Mouse (Mus musculus) forebrain, embryonic 14.5 days (tissue): ENCODE results near the gene Rgs6. TPM values are rescaled to one million over a fixed set of nuclear protein-coding genes. Genes with fewer than 3 reads are reported as not detected.

Experiments
- ATAC-seq: fragments of 200-750 bp; cut with Nextera tagmentation; 2 replicates; pipeline ENCODE4 v1.8.0; 2017; ENCODE audit warnings: mild to moderate bottlenecking, moderate library complexity
- DNase-seq: peaks from one replicate; pipeline ENCODE4 v3.0.0-alpha.2; 2015; ENCODE audit warnings: low spot score
- H3K27ac ChIP-seq: fragments of 300-500 bp; sonication (generic); 2 replicates; pipeline ENCODE4 v1.5.1; 2014; ENCODE audit warnings: low read depth, mild to moderate bottlenecking, control low read depth, low read length, moderate library complexity
- H3K27me3 ChIP-seq: fragments of 300-500 bp; sonication (generic); replicated peaks from 2 replicates; pipeline ENCODE4 v1.6.1; 2014; ENCODE audit warnings: low read length, control low read depth, mixed read lengths; ENCODE audit not compliant: control insufficient read depth, insufficient read depth
- H3K36me3 ChIP-seq: fragments of 300-500 bp; sonication (generic); 2 replicates; pipeline ENCODE4 v1.6.1; 2014; ENCODE audit warnings: low read length, control low read depth; ENCODE audit not compliant: control insufficient read depth, insufficient read depth
- H3K4me1 ChIP-seq: fragments of 300-500 bp; sonication (generic); 2 replicates; pipeline ENCODE4 v1.6.1; 2014; ENCODE audit warnings: antibody characterized with exemption, low read length, control low read depth; ENCODE audit not compliant: control insufficient read depth, insufficient read depth
- H3K4me2 ChIP-seq: fragments of 300-500 bp; sonication (generic); 2 replicates; pipeline ENCODE4 v1.6.1; 2014; ENCODE audit warnings: mild to moderate bottlenecking, control low read depth, low read length
- H3K4me3 ChIP-seq: fragments of 300-500 bp; sonication (generic); 2 replicates; pipeline ENCODE4 v1.5.1; 2014; ENCODE audit warnings: low read depth, low read length, control low read depth
- H3K9ac ChIP-seq: fragments of 300-500 bp; sonication (generic); 2 replicates; pipeline ENCODE4 v1.6.1; 2014; ENCODE audit warnings: mild to moderate bottlenecking, low read length, control low read depth, moderate library complexity
- H3K9me3 ChIP-seq: fragments of 300-500 bp; sonication (generic); replicated peaks from 2 replicates; pipeline ENCODE4 v1.6.1; 2016; ENCODE audit warnings: low read length, control low read depth, mixed read lengths; ENCODE audit not compliant: control insufficient read depth
- WGBS: fragments of 180-500 bp; shearing (Covaris S2); extraction: QIAGEN DNeasy Blood & Tissue Kit; methylation state at CpG from one replicate; pipeline ENCODE4 v1.1.7; 2014; 5-methylcytosine and 5-hydroxymethylcytosine counted together
- polyA plus RNA-seq: library from polyadenylated mRNA; unstranded; fragments of >200 nt; fragmentation: Nextera tagmentation; extraction: Ambion mirVana; gene quantifications from 2 replicates; pipeline ENCODE4 v1.2.1, GENCODE M21; 2014

Gene Rgs6
- polyA plus RNA-seq, 1 experiment from 2014 or later = 5.0 TPM

DNA sequence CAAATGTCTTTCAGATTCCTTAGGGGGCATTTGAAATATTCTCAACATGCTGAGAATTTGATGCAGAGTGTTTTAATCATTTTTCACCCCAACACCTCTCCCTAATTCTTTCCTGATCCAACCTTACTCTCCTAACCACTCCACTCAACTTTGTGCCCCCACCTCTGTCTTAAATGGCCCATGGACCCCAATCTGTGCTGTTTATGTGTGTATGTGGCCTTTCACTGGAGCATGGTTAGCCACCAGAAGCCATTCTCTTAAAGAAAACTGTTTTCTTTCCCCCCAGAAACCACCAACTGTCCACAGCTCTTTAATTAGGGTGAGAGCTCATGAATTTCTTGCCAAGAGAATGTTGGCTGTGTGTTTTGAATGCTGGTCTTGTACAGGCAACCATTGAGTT, 122.3 kb downstream of the Rgs6 start:
- no peaks in the 10 kb centered on the region for H3K27me3 ChIP-seq
- H3K4me3 ChIP-seq = no peak overlapping the region
- H3K4me1 ChIP-seq = no peaks in the 10 kb centered on the region
- H3K4me2 ChIP-seq = no peak overlapping the region
- no peak for DNase-seq
- H3K9me3 ChIP-seq = no peaks in the 10 kb centered on the region
- no peaks in the 10 kb centered on the region for H3K36me3 ChIP-seq
- ATAC-seq = no peak
- H3K9ac ChIP-seq = no peak overlapping the region
- H3K27ac ChIP-seq = no peak overlapping the region

DNA sequence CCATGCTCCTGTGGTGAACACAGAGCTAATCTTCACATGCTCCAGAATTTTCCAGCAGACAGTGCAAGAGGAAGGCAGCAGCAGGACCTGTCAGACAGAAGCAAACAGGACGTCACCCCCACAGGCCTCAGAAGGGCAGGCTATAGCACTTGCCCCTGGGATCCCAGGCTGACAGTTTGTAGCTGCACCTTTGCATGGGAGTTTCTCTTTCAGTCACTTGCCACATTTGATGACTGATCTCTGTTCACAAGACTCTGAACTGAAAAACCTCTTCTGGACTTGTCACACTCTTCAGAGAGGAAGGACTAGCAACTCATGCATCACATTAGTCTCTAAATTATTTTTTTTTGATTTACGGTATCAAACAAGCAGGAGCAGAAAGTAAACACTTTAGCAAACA, 126.2 kb downstream of the Rgs6 start:
- ATAC-seq = no peak
- Histone ChIP-seq H3K9me3 (no peaks in the 10 kb centered on the region), H3K4me2 (no peak overlapping the region), H3K27me3 (no peaks in the 10 kb centered on the region), H3K4me3 (no peak overlapping the region), H3K4me1 (no peaks in the 10 kb centered on the region), H3K27ac (no peak overlapping the region), H3K9ac (no peak overlapping the region), H3K36me3 (no peaks in the 10 kb centered on the region)
- no peak for DNase-seq
- 75% methylated on average over 2 of the region's 2 CpGs for WGBS

- no peak overlapping the region for H3K4me2 ChIP-seq
- no peaks in the 10 kb centered on the region for H3K9me3 ChIP-seq
- ATAC-seq (no peak), DNase-seq (no peak)
- H3K9ac ChIP-seq = no peak overlapping the region
- no peak overlapping the region for H3K27ac ChIP-seq
- H3K36me3 ChIP-seq = no peaks in the 10 kb centered on the region
- no peak overlapping the region for H3K4me3 ChIP-seq
- H3K27me3 ChIP-seq = no peaks in the 10 kb centered on the region
- no peaks in the 10 kb centered on the region for H3K4me1 ChIP-seq
- WGBS = 92% methylated on average over 8 of the region's 8 CpGs
Measured at GRCm38 (mm10) chr12:82723017-82723540, 135.0 kb downstream of the Rgs6 start.

GRCm38 (mm10) chr12:82726255-82726654, 138.2 kb downstream of the Rgs6 start:
- no peaks in the 10 kb centered on the region for H3K9me3 ChIP-seq
- no peak overlapping the region for H3K4me2 ChIP-seq
- H3K4me1 ChIP-seq = no peaks in the 10 kb centered on the region
- WGBS = 72% methylated on average over 4 of the region's 4 CpGs
- no peaks in the 10 kb centered on the region for H3K27me3 ChIP-seq
- no peak overlapping the region for H3K4me3 ChIP-seq
- no peak overlapping the region for H3K9ac ChIP-seq
- ATAC-seq (no peak), DNase-seq (peak; percentile 41)
- H3K27ac ChIP-seq = no peak overlapping the region
- H3K36me3 ChIP-seq = no peaks in the 10 kb centered on the region

DNA sequence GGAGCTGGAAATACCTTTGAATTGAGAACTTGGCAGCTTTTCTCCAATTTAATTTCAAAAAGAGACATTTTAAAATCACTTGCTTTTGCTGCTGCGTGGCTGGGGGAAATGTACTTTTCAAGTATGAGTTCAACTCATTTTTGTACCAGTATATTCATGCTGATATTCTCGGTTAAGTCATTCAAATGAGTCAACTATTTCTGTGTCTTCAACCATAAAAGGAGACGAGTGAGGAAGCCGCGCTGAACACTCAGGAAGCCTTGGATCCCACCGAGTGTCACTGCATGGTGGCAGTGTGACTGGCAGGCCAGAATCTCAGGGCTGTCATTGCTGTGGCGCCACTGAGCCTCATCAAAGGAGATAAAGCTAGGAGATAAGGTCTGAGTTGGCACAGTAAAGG, 143.5 kb downstream of the Rgs6 start:
- no peaks in the 10 kb centered on the region for H3K36me3 ChIP-seq
- no peaks in the 10 kb centered on the region for H3K9me3 ChIP-seq
- H3K9ac ChIP-seq = no peak overlapping the region
- H3K4me3 ChIP-seq = no peak overlapping the region
- no peaks in the 10 kb centered on the region for H3K4me1 ChIP-seq
- H3K27me3 ChIP-seq = no peaks in the 10 kb centered on the region
- no peak overlapping the region for H3K27ac ChIP-seq
- ATAC-seq (no peak), DNase-seq (no peak)
- WGBS = 85% methylated on average over 7 of the region's 7 CpGs
- no peak overlapping the region for H3K4me2 ChIP-seq

DNA sequence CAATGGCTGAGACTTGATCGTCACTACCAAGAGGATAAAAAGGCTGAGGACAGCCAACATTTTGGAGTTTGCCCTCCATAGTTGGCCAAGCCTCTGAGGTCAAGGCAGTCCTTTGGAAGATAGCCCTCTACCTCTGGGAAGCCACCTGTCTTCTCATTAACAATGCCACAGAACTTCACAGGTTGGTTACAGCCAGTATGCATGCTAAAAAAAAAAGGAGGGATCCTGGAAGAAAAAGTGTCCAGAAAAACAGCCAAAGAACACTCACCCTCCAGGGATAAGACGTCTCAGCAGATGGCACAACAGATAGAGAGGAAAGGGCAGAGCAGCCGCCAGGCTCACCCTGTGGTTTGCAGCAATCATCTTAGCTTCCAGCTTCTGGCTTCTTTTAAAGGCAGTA, 154.9 kb downstream of the Rgs6 start:
- H3K9me3 ChIP-seq = no peaks in the 10 kb centered on the region
- no peak for ATAC-seq

DNA sequence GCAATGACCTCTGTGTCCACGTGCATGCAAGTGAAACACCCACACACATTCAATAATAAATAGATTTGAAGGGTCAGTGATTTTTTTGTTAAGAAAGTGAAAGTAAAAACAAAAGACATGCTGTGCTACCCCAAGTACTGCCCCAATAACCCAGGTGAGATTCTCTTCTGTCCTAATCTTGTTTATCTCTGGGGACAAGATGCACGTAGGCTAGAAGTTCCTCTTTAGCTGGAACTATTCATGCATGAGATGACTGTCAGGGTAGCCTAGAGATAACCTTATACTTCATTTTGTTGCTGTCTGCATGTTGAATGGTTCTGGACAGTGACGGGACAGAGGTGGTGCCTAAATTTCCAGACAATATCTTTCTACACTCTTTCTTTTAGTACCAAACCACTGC, 155.9 kb downstream of the Rgs6 start:
- H3K4me1 ChIP-seq = no peaks in the 10 kb centered on the region
- no peak overlapping the region for H3K9ac ChIP-seq
- 50% methylated on average over 3 of the region's 3 CpGs for WGBS
- no peaks in the 10 kb centered on the region for H3K9me3 ChIP-seq
- H3K27me3 ChIP-seq = no peaks in the 10 kb centered on the region
- no peak overlapping the region for H3K4me3 ChIP-seq
- no peak overlapping the region for H3K27ac ChIP-seq
- H3K36me3 ChIP-seq = no peaks in the 10 kb centered on the region
- ATAC-seq (no peak), DNase-seq (no peak)
- H3K4me2 ChIP-seq = no peak overlapping the region

More for the DNA sequence above, 154.9 kb downstream of the Rgs6 start:
- Histone ChIP-seq H3K27ac (no peak overlapping the region), H3K4me1 (no peaks in the 10 kb centered on the region), H3K4me2 (no peak overlapping the region), H3K27me3 (no peaks in the 10 kb centered on the region), H3K9ac (no peak overlapping the region), H3K4me3 (no peak overlapping the region), H3K36me3 (no peaks in the 10 kb centered on the region)
- no peak for DNase-seq
- WGBS = 86% methylated on average over 3 of the region's 3 CpGs

DNA sequence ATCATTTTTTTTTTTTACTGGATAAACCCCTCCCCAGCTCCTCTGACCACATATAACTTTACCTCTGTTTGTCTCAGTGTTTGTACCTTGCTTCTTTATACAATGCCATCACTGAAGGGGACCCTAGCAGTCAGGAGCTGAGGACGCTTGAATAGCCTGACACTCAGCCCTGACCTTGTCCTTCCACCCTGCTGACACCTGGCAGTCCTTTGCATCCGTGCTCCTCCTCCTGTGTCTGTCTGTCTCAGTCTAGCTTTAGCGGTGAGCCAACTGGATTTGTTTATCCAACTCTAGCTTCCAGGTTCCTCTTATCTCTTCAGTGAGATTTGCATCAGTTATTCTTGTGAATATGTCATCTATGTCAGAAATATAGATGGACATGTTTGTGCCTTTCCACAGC, 156.7 kb downstream of the Rgs6 start:
- no peak overlapping the region for H3K4me3 ChIP-seq
- no peaks in the 10 kb centered on the region for H3K4me1 ChIP-seq
- H3K4me2 ChIP-seq = no peak overlapping the region
- no peak overlapping the region for H3K27ac ChIP-seq
- ATAC-seq = no peak
- no peak for DNase-seq
- no peaks in the 10 kb centered on the region for H3K36me3 ChIP-seq
- H3K9me3 ChIP-seq = no peaks in the 10 kb centered on the region
- 77% methylated on average over 3 of the region's 3 CpGs for WGBS
- no peaks in the 10 kb centered on the region for H3K27me3 ChIP-seq
- H3K9ac ChIP-seq = no peak overlapping the region

GRCm38 (mm10) chr12:82747099-82747498, 159.0 kb downstream of the Rgs6 start:
- 90% methylated on average over 4 of the region's 4 CpGs for WGBS
- Histone ChIP-seq H3K4me3 (no peak overlapping the region), H3K27me3 (no peaks in the 10 kb centered on the region), H3K9ac (no peak overlapping the region), H3K36me3 (no peaks in the 10 kb centered on the region), H3K9me3 (no peaks in the 10 kb centered on the region), H3K4me1 (no peaks in the 10 kb centered on the region), H3K27ac (no peak overlapping the region), H3K4me2 (no peak overlapping the region)
- no peak for DNase-seq
- ATAC-seq = no peak
